Mouse (Mus musculus): ENCODE measurements around the gene Tctex1d1.

The Tctex1d1 gene

DNA sequence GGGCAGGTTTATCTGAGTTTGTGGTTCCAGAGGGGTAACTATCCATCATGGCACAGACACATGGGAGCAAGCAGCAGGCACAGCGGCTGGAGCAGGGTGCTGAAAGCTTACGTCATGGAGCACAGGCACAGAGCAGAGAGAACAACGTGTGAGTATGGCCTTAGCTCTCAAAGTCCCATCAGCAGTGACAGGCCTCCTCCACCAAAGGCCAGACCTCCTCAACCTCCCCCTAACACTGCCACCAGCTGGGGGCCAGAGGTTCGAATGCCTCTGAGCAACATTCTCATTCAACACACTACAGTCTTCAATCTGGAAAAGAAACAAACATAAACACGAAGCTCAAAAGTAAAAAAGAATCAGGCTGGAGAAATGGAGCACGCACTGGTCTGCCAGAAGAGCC lies 10.1 kb downstream of the Tctex1d1 start:
- peak; percentile 67 for DNase-seq

DNA sequence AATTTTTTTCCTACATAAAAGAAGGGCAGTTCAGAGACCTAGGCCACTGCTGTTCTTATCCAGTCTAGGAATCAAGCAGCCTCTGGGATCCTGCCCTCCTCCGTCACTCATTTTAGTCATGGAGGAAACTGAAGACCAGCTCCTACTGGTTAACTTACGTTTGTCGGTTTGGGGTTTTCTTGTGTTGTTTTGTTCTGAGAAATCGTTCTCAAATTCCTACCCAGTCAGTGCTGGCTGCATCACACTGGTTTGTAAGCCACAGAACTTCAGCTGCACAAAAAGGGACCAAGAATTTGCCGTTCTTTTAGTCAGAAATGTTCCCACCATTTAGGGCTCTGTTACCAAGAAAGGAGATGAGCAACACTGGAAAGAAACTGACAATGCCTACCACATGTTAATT lies 11.0 kb downstream of the Tctex1d1 start:
- peak; percentile 63 for DNase-seq

DNA sequence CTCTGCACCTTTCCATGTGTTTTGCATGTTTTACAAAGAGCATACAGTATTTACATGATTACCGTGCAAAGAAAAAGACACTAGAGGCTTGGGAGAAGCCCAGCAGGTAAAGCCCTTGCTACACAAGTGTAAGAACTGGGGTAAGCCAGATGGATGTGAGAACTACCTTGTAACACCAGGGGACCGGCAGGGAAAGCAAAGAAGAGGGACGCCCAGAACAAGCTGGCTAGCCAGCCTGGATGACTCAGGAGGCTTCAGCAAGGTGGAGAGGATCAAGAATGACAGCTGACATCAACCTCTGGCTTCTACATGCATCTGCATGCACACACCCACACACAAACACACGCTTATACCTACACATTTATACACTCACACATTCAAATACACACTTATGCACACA lies 11.6 kb downstream of the Tctex1d1 start:
- peak; percentile 63 for DNase-seq

DNA sequence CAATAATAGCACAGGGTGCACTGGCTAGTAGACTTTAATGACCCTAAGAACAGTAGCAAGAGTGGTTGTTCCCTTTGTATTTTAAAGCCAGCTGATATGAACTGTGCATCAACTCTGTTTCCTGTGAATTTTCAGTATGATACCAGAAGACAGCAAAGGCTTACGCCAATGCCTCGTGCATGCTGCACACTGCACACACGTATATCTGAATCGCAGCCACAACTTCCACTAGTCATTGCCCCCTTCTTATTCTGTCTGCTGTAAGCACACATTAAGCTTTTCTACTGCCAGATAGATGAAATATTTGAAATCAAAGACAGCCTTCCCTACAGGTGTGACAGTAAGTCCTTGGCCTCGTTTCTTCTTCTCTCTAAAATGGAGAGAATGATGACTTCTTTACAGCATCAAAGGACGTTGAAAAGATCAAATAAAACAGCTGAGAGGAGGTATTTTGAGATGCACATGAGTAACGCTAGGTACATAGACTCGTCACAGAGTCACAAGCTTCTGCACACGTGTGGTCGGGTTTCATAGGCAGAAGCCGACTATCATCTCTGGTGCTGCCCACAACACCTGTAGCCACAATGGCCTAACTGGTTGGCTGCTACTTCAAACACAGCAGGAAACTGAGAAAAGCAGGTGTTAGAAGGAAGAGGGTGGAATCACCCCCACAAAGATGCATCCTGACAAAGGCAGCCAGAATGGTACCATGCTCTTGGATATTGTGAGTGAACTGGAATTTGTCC lies 12.4 kb downstream of the Tctex1d1 start:
- DNase-seq: peak; percentile 79

DNA sequence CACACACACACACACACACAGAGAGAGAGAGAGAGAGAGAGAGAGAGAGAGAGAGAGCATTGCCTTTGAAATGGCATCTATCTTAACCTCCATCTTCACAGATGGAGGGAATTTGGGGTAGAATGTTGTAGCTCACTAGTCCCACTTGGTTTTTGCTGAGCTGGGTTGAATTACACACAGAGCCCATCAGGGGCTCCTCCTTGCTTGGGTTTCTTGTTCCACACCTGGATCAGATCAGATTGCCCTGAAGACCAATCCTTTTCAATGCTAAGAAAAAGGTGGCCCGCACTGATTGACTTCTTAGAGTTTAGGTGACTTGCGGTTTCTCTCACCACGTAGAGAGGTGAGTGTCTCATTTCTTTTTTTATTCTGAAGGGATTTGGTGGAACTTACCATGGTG lies 13.3 kb downstream of the Tctex1d1 start:
- DNase-seq: peak; percentile 65

DNA sequence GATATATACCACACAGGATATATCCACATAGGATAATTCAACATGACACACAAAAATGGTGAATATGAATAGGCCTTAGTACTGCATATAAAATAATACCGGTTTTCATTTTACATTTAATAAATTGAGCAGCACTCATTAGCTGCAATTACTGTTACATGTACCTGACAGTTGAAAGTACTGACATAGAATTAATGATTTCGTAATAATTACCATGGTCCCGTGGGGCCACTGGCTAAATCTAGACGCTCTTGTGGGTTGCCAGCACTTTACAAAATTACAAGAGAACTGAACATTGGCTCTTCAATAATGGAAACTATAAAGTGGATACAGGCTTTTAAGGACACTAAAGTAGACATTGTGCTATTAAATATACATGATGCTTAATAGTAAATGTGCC lies 26.3 kb downstream of the Tctex1d1 start:
- peak; percentile 0 for DNase-seq

DNA sequence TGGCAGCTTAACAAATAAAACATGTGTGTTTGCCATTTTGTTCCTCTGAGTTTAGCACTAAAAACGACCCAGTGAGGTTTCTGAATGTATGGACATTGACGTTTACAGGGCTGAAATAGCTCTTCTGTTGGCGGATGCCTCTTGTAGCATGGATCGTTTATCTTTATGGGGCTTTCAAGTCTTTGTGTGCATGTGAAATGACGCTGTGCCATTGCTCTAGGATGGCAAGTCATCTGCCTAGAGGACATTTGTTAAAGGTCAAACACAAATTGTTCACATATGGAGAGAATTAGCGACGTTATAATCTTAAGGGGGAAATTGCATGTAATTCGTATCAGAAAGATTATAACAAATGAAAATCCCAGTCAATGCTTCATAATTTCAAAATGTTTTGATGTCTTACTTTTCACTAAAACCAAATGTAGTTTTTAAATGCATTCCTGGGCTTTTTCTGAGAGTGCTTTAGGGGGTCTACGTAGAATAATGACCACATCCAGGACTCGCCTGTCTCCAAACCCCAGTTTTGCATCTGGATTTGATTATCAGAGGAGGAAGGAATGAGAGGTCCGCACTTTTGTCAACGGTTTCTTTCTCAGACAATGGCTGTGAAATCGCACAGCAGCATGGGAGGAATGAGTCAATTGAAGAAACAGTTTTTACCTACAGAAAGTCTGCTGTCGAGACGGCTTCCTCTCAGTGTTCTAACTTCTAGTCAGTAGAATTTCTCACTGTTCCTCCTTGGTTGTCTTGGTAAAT lies 27.0 kb downstream of the Tctex1d1 start:
- peak; percentile 2 for DNase-seq

DNA sequence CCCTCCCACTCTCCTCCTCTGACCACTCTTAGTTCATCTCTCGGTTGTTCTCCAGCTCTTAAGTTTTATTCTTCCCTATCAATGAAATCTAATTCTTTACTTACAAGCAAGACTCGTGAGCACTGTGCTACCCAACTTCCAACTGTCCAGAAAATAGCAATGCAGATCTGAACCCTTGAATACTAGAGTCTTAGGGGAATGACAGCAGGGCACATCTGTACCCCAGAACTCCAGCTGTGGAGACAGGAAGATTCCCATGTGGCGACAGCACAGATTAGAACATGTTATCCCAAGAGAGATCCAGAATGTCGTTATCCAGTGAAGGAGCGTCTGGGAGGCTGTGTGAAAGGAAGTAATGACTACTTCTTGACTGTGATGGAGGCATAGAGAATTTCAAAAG lies 27.9 kb downstream of the Tctex1d1 start:
- DNase-seq: peak; percentile 4

DNA sequence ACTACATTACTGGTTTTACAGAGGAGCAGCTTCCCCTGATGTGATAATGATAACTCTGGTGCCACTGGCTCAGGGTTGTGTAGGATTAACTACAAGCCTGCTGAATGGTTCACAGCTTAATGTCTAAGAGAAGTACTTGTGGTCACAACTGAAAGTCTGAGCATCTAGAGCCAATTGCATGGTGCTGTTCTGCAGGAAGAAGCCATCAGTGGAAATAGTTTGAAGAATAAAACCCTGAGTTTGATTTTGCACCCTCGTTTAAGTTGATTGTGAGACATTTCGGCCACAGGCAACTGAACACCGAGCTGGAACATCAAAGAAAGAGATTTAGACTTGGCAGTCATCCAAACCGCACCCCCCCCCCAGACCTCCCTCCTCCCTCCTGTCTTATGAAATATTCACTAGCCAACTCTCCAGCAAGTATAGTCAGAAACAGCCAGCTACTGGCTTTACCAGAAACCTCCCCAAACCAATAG lies 28.6 kb downstream of the Tctex1d1 start:
- DNase-seq: peak; percentile 48

DNA sequence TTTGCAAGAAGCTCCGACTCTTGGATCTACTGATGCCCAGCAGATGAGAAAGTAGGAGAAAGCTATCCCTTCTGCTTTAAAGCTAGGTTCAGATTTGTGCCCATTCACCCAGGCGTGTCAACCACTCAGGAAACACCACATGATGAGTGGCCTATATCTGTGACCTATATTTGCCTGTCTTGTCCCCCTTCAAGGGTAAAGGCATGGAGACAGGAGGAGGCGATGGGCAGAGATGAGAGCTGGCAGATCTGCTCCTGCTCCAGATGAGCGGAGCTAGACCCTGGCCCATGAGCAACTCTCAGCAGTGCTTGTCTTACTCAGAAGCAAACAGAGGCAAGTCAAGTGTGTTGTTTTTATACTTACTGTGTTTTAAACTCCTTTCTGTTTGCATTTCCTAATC lies 32.3 kb downstream of the Tctex1d1 start:
- peak; percentile 53 for DNase-seq

DNA sequence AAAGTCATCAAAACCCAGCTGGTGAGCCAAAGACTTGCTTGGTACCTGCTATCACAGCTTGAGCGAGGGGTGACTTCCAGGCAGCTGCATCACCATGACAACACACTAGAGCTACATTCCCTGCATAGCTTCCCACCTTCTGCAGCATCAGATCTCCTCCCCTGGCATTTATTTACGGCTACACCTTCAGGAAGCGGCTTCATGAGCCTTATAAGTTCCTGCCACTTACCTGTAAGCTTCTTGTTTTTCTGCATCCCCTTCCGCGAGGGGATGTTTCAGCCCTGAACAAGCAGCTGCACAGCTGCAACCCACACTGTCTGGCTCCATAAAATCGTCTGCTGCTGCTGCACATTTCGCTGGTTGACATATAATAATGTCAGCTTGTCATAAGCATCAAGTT lies 33.4 kb downstream of the Tctex1d1 start:
- DNase-seq: peak; percentile 72

DNA sequence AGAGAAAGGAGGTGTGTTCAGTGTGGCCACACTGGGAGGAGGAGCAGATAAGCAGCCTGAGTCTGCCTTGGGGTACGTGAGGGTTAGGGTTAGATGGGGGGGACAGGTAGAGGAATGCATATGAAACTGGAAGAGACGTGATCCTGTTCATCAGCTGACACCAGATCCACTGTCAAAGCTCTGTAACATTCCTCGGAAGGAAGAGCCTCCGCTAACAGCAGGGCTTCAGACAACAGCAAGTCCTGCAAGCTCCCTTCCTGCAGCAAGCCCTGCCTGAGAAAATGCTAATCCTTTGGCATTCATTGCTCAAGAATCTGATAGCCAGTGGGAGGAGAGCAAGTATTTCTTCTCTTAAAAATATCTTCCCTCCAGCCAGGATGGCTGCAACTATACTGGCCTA lies 35.1 kb downstream of the Tctex1d1 start:
- DNase-seq: no peak

DNA sequence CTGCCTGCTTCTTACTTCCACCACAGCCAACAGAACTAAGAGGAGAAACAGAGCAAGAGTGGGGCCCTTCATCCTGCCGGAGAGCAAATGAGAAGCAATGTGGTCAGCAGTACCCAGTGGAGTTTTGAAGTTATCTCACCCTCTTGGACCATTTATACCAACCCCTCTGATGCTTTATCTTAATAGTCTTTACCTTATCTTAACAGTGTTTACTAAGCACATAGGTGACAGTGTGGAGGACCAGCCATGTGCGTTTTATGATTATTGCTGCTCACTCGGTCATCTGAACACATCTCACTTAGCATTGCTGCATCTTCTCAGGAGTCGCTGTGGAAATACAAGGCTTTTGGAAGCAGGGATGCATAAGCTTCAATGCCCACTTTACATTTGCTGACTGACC lies 48.2 kb downstream of the Tctex1d1 start, which contains the start of gene Insl5:
Gene Insl5, minus strand, starts transcription at position 222 of the 400 bp plus-strand sequence.
- no peak for DNase-seq

DNA sequence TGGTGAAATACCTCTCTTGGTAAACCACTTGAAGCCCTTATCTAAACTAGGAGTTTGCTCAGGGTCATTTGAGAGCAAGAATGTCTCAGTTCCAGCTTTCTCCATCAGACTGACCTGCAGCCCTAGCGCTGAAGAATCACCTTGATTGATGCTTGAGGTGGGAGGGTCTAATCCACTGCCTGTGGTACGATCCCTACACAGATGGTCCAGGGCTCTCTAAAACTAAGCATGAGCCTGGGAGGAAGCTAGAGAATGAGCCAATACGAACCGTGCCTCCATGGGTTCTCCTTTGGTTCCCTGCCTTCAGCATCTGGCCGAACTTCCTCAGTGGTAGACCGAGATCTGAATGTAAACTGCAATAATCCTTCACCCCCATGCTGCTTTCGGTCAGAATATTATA lies 49.3 kb downstream of the Tctex1d1 start:
- no peak for DNase-seq

DNA sequence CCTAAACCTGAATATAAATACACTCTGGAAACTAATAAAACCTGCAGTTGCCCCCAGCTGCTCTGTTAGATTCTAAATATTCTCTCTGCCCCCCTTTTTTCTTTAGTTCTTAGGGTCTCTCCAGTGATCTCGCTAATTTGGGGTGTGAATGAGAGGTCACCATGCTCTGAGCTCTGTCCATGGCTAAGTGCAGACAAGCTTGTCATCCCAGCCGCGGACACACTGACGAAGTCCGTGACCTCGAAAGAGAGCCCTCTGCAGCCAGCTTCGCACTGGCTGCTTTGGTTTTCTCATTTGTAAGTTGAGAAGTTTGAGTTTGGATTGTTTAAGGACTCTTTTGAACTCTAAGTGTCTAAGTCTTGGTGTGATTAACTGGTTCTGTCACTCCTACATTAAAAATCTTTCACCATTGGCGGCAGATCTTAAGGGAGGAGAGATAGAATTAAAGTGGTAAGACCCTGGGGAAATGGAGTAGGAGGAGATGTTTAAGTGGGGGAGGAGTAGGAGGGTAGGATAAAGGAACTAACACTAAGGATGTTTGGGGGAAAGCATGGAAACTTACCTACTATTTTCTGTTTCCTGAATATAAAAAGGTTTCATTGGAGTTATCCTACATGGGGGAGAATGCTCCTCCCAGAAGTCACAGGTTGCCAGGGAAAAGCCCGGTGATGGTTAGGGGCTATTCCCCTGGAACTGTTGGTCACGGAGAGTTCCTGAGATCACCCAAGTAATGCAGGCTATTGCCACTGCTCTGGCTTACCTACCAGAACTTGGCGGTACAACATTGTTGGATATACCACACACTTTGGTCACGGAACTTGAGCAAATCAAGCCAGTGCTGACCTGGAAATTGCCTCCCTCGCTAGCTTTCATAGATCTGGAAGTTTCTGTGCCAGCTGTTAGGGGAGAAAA lies 50.0 kb downstream of the Tctex1d1 start:
- DNase-seq: no peak

DNA sequence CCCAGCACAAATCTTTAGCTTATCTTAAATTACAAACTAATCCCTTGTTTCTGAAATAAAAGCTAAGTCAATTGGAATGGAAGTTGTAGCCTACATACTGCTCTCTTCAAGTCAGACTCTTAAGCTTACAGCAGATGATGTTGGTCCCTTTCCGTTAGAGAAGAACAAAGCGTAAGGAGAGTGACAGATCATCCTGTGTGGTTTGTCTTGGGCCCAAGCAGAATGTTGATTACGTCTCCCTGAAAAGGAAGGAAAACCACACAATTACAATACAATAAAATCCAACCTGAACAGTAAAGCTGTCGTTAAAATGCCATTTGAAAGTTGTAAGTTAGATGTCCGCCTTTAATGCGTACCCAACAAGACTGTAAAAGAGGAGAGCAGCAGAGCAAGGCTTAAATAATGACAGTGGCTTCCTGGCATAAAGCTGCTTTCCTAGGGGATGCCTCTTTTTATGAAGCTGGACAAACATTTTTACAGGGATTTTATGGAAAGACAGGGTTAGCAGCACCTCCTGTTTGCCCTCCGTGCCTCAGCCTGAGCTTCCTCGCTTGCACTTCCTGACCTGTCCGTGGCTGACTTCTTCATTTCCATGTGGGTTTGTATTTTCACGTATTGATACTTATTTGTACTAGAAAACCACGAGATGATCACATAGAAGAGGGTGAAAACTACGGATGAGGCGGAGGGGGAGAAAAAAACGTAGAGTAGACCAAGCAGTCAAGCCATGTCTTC lies 60.9 kb downstream of the Tctex1d1 start:
- peak; percentile 41 for DNase-seq

DNA sequence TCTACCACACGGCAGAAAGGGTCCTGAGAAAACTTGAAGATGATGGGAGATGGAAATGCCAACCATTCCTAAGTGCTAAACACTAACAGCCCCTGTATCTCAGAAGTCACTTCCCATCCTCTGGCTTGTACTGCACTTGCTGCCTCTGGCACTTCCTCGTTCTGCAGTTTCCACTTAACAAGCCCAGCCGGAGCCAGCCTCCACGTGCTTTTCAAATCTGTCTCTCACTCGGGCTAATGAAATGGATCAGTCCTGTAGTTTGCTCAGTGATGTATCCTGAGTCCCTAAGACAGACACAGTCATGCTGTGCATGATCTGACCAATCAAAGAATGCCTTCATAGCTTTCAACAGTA lies 61.4 kb downstream of the Tctex1d1 start:
- peak; percentile 45 for DNase-seq

DNA sequence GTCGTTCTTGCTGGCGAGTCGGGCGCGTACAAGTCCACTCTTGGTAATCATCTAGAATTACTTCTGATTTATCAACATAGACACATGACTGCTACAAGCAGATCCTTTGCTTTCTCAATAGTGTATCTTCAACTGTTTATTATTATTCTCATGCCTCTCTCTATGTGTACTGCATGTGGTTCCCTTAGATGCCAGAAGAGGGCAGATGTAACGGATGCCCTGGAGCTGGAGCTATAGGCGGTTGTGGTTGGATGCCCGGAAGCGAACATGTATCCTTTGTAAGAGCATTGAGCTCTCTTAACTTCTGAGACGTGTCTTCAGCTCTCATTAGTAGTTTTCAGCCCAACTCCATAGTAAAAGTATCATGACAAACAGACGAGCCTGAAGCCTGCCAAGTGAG lies 64.6 kb downstream of the Tctex1d1 start:
- no peak for DNase-seq

DNA sequence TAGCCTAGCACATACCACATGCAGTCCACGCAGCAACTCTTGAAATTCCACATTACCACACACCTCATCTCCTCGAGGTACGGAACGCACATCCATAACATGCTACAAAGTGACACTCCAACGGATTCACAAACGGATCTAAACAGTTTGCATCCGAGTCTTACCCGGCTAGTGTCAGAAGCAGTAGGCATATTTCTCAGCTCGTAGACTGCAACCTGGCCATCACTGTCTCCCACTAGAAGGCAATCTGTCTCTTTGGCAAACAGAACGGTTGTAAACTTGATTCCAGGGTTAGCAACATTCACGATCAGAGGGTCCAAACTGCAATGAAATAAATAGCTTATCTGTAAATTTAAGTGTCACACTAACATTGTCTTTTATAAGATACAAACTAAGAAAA lies 69.6 kb downstream of the Tctex1d1 start:
- no peak for DNase-seq

All from thymus, postnatal 14 days (tissue).